Mouse (Mus musculus) thymus, adult 2 months (tissue): ENCODE data around the gene Mgat4b.

Experiments used
- CTCF ChIP-seq: fragments of 200-500 bp; IDR thresholded peaks from 2 replicates; pipeline ENCODE4 v1.5.1; 2012; ENCODE audit warnings: mild to moderate bottlenecking, control low read depth, low read length, moderate library complexity, borderline replicate concordance; ENCODE audit not compliant: control insufficient read depth, poor library complexity, insufficient read depth; ENCODE audit errors: extremely low read depth
- POLR2A ChIP-seq: fragments of 200-500 bp; IDR thresholded peaks from 2 replicates; pipeline ENCODE4 v1.6.1; 2012; ENCODE audit warnings: mild to moderate bottlenecking, low read length, control low read depth, moderate library complexity; ENCODE audit not compliant: control insufficient read depth, poor library complexity, insufficient read depth; ENCODE audit errors: extremely low read depth

GRCm38 (mm10) chr11:50219833-50220232 lies 9.1 kb downstream of the Mgat4b start:
- TF ChIP-seq POLR2A (no peak), CTCF (no peak)
